Mouse (Mus musculus) layer of hippocampus, adult 9-11 months (tissue): ENCODE measurements around the gene 1110008L16Rik.
"Not testable (repeated sequence)": the region's sequence is repeated elsewhere in the genome, so short reads cannot be mapped to it uniquely, and the experiment has no call there.

Source experiments
- DNase-seq: peaks from one replicate; pipeline ENCODE4 v3.0.0; 2022

1110008L16Rik gene

GRCm38 (mm10) chr12:55299336-55299735 lies at the start of gene 1110008L16Rik:
TSS of gene 1110008L16Rik (plus strand) at chr12:55299577.
- DNase-seq = peak; percentile 20

GRCm38 (mm10) chr12:55261950-55262349 lies 37.4 kb upstream of the 1110008L16Rik start:
- DNase-seq = not testable (repeated sequence)

GRCm38 (mm10) chr12:55263385-55263784 lies 36.0 kb upstream of the 1110008L16Rik start:
- DNase-seq = not testable (repeated sequence)

GRCm38 (mm10) chr12:55272243-55272642 lies 27.1 kb upstream of the 1110008L16Rik start:
- DNase-seq = no peak

GRCm38 (mm10) chr12:55277583-55277982 lies 21.8 kb upstream of the 1110008L16Rik start:
- DNase-seq = not testable (repeated sequence)

- DNase-seq = peak; percentile 31
Measured at GRCm38 (mm10) chr12:55298112-55298511, 1.3 kb upstream of the 1110008L16Rik start.

- no peak for DNase-seq
Measured at GRCm38 (mm10) chr12:55300820-55301351, 1.5 kb downstream of the 1110008L16Rik start.

- DNase-seq = no peak
Measured at GRCm38 (mm10) chr12:55301472-55302300, 2.3 kb downstream of the 1110008L16Rik start.

- peak; percentile 93 for DNase-seq
Measured at GRCm38 (mm10) chr12:55302485-55303441, 3.4 kb downstream of the 1110008L16Rik start, which contains the start of gene Ppp2r3c. TSS of gene Ppp2r3c (minus strand) at chr12:55302998.

- no peak for DNase-seq
Measured at GRCm38 (mm10) chr12:55306371-55306770, 7.0 kb downstream of the 1110008L16Rik start.

- DNase-seq = no peak
Measured at GRCm38 (mm10) chr12:55307566-55307965, 8.2 kb downstream of the 1110008L16Rik start.

- no peak for DNase-seq
Measured at GRCm38 (mm10) chr12:55308731-55309130, 9.4 kb downstream of the 1110008L16Rik start.

GRCm38 (mm10) chr12:55309501-55309900 lies 10.1 kb downstream of the 1110008L16Rik start:
- no peak for DNase-seq

GRCm38 (mm10) chr12:55311841-55312240 lies 12.5 kb downstream of the 1110008L16Rik start:
- DNase-seq = no peak

- DNase-seq = no peak
Measured at GRCm38 (mm10) chr12:55313901-55314300, 14.5 kb downstream of the 1110008L16Rik start.

GRCm38 (mm10) chr12:55315192-55315591 lies 15.8 kb downstream of the 1110008L16Rik start:
- DNase-seq = peak; percentile 74

- DNase-seq = no peak
Measured at GRCm38 (mm10) chr12:55321642-55322291, 22.4 kb downstream of the 1110008L16Rik start.

- DNase-seq = no peak
Measured at GRCm38 (mm10) chr12:55325702-55326101, 26.3 kb downstream of the 1110008L16Rik start.

GRCm38 (mm10) chr12:55328784-55329183 lies 29.4 kb downstream of the 1110008L16Rik start:
- no peak for DNase-seq

- no peak for DNase-seq
Measured at GRCm38 (mm10) chr12:55329351-55329750, 30.0 kb downstream of the 1110008L16Rik start.

- DNase-seq = no peak
Measured at GRCm38 (mm10) chr12:55333662-55334061, 34.3 kb downstream of the 1110008L16Rik start.

GRCm38 (mm10) chr12:55338490-55338889 lies 39.1 kb downstream of the 1110008L16Rik start:
- not testable (repeated sequence) for DNase-seq
